Mouse (Mus musculus): ENCODE data around the gene Tmem121.
"Not testable (repeated sequence)": the region's sequence is repeated elsewhere in the genome, so short reads cannot be mapped to it uniquely, and the experiment has no call there.

Gene Tmem121

GRCm38 (mm10) chr12:113221289-113221688, 35.6 kb downstream of the Tmem121 start:
- DNase-seq (ENCODE audit: low spot score): peak; percentile 16

GRCm38 (mm10) chr12:113222121-113222636, 36.4 kb downstream of the Tmem121 start:
- DNase-seq (ENCODE audit: low spot score): peak; percentile 94

GRCm38 (mm10) chr12:113222748-113223147, 37.0 kb downstream of the Tmem121 start:
- DNase-seq (ENCODE audit: low spot score): peak; percentile 41

GRCm38 (mm10) chr12:113224206-113224605, 38.5 kb downstream of the Tmem121 start:
- no peak for DNase-seq (ENCODE audit: low spot score)

GRCm38 (mm10) chr12:113224687-113225091, 39.0 kb downstream of the Tmem121 start:
- no peak for DNase-seq (ENCODE audit: low spot score)

GRCm38 (mm10) chr12:113227970-113228593, 42.4 kb downstream of the Tmem121 start:
- DNase-seq (ENCODE audit: low spot score): no peak

- no peak for DNase-seq (ENCODE audit: low spot score)
Measured at GRCm38 (mm10) chr12:113230741-113231140, 45.0 kb downstream of the Tmem121 start.

GRCm38 (mm10) chr12:113231551-113232263, 46.0 kb downstream of the Tmem121 start:
- not testable (repeated sequence) for DNase-seq (ENCODE audit: low spot score)

- not testable (repeated sequence) for DNase-seq (ENCODE audit: low spot score)
Measured at GRCm38 (mm10) chr12:113232264-113232750, 46.6 kb downstream of the Tmem121 start.
